Mouse (Mus musculus): Measurements from ENCODE around the gene Pphln1. TPM values are rescaled to one million over a fixed set of nuclear protein-coding genes. Genes with fewer than 3 reads are reported as not detected.

The Pphln1 gene
- polyA plus RNA-seq, 1 experiment from 2014 or later = 28.5 TPM

DNA sequence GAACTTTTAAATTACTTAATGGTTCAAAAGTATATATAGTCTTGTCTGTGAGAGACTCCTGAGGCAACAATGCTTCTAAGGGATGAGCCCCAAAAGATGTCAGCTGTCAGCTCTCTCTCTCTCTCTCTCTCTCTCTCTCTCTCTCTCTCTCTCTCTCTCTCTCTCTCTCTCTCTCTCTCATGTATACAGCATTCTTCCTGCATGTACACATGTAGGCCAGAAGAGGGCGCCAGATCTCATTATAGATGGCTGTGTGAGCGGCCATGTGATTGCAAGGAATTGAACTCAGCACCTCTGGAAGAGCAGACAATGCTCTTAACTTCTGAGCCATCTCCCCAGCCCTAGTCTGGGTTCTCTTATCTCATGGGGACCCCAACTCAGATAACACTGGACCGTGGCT lies 19.0 kb upstream of the Pphln1 start:
- Histone ChIP-seq H3K27ac (replicated peaks in 1 of 2; ENCODE audit: control insufficient read depth in 1 of 2, insufficient read depth in 1 of 2, low read depth in 2 of 2, low read length in 2 of 2) (no peak overlapping the region), H3K9ac (ENCODE audit: low read length) (no peak overlapping the region), H3K4me3 (ENCODE audit: control insufficient read depth in 1 of 2, insufficient read depth in 1 of 2, low read depth in 1 of 2, low read length in 2 of 2) (no peak overlapping the region), H3K4me2 (ENCODE audit: low read length) (no peak overlapping the region), H3K36me3 (ENCODE audit: control insufficient read depth, insufficient read depth, low read length) (no peaks in the 10 kb centered on the region), H3K4me1 (ENCODE audit: control insufficient read depth in 2 of 2, insufficient read depth in 2 of 2, low read length in 2 of 2) (no peaks in the 10 kb centered on the region), H3K27me3 (ENCODE audit: control insufficient read depth, insufficient read depth, low read length) (no peaks in the 10 kb centered on the region), H3K9me3 (ENCODE audit: control insufficient read depth, low read length) (no peaks in the 10 kb centered on the region)
- no peak for ATAC-seq (ENCODE audit: insufficient number of reproducible peaks, insufficient read depth, low FRiP score, low read depth)
- 58% methylated on average over 3 of the region's 3 CpGs for WGBS

DNA sequence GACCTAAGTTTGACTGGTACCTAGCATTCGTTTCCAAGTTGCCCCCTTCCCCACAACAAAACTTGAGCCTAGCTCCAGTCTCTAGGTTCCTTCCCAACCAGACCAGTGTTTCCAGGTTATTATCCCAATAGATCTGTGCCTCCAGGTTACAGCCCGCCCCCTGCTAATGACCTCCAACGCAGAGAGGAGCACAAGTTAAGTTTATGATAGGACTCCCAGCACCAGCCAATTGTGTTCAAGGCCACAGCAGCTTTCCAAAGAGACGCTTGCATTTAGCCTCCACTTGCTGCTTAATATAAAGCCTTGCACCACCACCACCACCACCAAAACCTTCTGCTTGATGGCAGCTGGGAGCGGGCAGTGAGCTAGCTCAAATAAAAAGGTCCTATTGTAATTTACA lies 16.8 kb upstream of the Pphln1 start:
- no peaks in the 10 kb centered on the region for H3K9me3 ChIP-seq (ENCODE audit: control insufficient read depth, low read length)
- 63% methylated on average over 5 of the region's 5 CpGs for WGBS
- H3K4me1 ChIP-seq (ENCODE audit: control insufficient read depth in 2 of 2, insufficient read depth in 2 of 2, low read length in 2 of 2) = no peaks in the 10 kb centered on the region
- no peaks in the 10 kb centered on the region for H3K27me3 ChIP-seq (ENCODE audit: control insufficient read depth, insufficient read depth, low read length)
- H3K27ac ChIP-seq (replicated peaks in 1 of 2; ENCODE audit: control insufficient read depth in 1 of 2, insufficient read depth in 1 of 2, low read depth in 2 of 2, low read length in 2 of 2) = no peak overlapping the region
- ATAC-seq (ENCODE audit: insufficient number of reproducible peaks, insufficient read depth, low FRiP score, low read depth) = no peak
- peaks cover 14% of the 10 kb centered on the region for H3K36me3 ChIP-seq (ENCODE audit: control insufficient read depth, insufficient read depth, low read length)
- no peak overlapping the region for H3K9ac ChIP-seq (ENCODE audit: low read length)
- H3K4me2 ChIP-seq (ENCODE audit: low read length) = no peak overlapping the region
- no peak overlapping the region for H3K4me3 ChIP-seq (ENCODE audit: control insufficient read depth in 1 of 2, insufficient read depth in 1 of 2, low read depth in 1 of 2, low read length in 2 of 2)

DNA sequence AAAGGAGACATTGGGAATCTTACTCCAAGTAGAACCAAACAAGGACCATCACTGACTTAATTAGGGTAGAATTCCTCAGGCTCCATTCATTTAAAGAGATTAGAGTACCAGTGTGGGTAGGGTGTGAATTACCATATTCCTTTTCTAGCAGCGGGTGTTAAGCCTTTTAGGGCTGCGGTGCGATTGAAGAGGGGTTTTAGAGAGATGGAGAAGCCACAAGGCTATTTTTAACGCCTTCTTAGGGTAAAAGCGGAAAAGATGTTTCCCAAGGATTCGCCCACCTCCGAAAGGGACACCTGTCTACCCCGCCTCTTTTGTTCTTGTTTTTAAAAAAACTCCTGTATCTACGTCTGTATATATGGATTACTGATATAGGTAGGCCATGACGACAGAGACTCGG lies 881 bp upstream of the Pphln1 start:
- 2% methylated on average over 11 of the region's 11 CpGs for WGBS
- Histone ChIP-seq H3K9me3 (ENCODE audit: control insufficient read depth, low read length) (no peaks in the 10 kb centered on the region), H3K27me3 (ENCODE audit: control insufficient read depth, insufficient read depth, low read length) (no peaks in the 10 kb centered on the region), H3K4me3 (ENCODE audit: control insufficient read depth in 1 of 2, insufficient read depth in 1 of 2, low read depth in 1 of 2, low read length in 2 of 2) (peak overlapping the region; percentile 84 to 92), H3K4me2 (ENCODE audit: low read length) (peak overlapping the region; percentile 78), H3K4me1 (ENCODE audit: control insufficient read depth in 2 of 2, insufficient read depth in 2 of 2, low read length in 2 of 2) (peaks cover 5 to 18% of the 10 kb centered on the region in 2 experiments), H3K27ac (replicated peaks in 1 of 2; ENCODE audit: control insufficient read depth in 1 of 2, insufficient read depth in 1 of 2, low read depth in 2 of 2, low read length in 2 of 2) (no peak overlapping the region), H3K36me3 (ENCODE audit: control insufficient read depth, insufficient read depth, low read length) (peaks cover 34% of the 10 kb centered on the region), H3K9ac (ENCODE audit: low read length) (peak overlapping the region; percentile 95)
- no peak for ATAC-seq (ENCODE audit: insufficient number of reproducible peaks, insufficient read depth, low FRiP score, low read depth)

DNA sequence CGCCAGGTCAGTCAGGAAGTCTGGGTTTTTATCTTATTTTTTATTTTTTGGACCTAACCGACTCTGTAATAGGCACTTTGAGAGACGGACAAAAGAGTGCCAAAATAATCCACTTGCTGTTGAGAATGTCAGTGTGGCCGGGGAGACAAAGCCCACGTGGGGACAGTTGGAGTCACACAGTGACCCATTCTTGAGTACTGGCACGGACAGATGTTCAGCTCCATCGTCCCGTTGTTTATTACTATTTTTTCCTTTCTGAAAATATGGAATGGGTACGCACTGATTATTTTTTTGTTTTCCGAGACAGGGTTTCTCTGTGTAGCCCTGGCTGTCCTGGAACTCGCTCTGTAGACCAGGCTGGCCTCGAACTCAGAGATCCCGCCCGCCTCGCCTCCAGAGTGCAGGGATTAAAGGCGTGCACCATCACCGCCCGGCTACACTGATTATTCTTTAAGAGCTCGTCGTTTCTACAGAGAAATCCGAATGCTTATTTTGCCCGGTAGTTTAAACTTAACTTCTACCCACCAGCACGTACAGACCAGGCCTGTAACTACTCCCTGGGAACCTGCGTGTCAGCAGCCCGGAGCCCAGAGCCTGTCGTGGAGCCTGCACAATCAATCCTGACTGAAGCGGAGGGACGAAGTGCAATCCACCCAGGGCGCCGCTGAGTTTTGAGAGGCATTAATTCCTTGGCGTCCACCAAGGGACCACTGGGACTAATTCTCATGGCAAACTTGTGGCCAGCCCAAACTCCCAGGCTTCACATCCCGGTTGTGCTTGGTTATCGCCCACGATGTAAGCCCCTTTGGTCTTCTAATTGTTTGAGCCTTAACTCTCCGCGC lies 770 bp downstream of the Pphln1 start:
- peak overlapping the region; percentile 95 for H3K9ac ChIP-seq (ENCODE audit: low read length)
- no peak; the same call in 1 of the 2 replicates for ATAC-seq (ENCODE audit: insufficient number of reproducible peaks, insufficient read depth, low FRiP score, low read depth)

DNA sequence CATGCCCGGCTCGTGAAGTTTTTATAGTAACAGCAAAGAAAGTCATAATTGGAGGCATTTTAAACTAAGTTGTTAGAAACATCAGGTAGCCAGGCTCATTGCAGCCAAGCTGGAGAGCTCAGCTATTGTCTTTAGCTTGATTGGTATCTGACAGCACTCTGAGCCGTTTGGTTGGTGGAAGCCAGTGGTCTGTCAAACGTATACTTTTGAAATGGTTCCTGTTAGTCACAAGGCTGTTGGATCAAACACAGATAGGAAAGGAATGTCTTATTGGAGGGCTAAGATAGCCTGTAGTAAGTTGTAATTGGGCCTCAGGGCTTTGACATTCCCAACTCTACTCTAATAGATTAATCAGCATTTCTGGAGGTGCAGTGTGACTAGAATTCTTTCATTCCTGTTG lies 3.3 kb downstream of the Pphln1 start:
- Histone ChIP-seq H3K27ac (replicated peaks in 1 of 2; ENCODE audit: control insufficient read depth in 1 of 2, insufficient read depth in 1 of 2, low read depth in 2 of 2, low read length in 2 of 2) (no peak overlapping the region), H3K27me3 (ENCODE audit: control insufficient read depth, insufficient read depth, low read length) (no peaks in the 10 kb centered on the region), H3K9me3 (ENCODE audit: control insufficient read depth, low read length) (no peaks in the 10 kb centered on the region), H3K4me1 (ENCODE audit: control insufficient read depth in 2 of 2, insufficient read depth in 2 of 2, low read length in 2 of 2) (peaks cover 5 to 18% of the 10 kb centered on the region in 2 experiments), H3K4me3 (ENCODE audit: control insufficient read depth in 1 of 2, insufficient read depth in 1 of 2, low read depth in 1 of 2, low read length in 2 of 2) (no peak overlapping the region), H3K4me2 (ENCODE audit: low read length) (no peak overlapping the region), H3K9ac (ENCODE audit: low read length) (no peak overlapping the region), H3K36me3 (ENCODE audit: control insufficient read depth, insufficient read depth, low read length) (peaks cover 8% of the 10 kb centered on the region; the same call in 1 of the 2 replicates)
- 42% methylated on average over 4 of the region's 4 CpGs for WGBS
- ATAC-seq (ENCODE audit: insufficient number of reproducible peaks, insufficient read depth, low FRiP score, low read depth) = no peak

More for the DNA sequence above, 770 bp downstream of the Pphln1 start:
- no peaks in the 10 kb centered on the region for H3K9me3 ChIP-seq (ENCODE audit: control insufficient read depth, low read length)
- peaks cover 5 to 18% of the 10 kb centered on the region in 2 experiments for H3K4me1 ChIP-seq (ENCODE audit: control insufficient read depth in 2 of 2, insufficient read depth in 2 of 2, low read length in 2 of 2)
- H3K27me3 ChIP-seq (ENCODE audit: control insufficient read depth, insufficient read depth, low read length) = no peaks in the 10 kb centered on the region
- H3K4me3 ChIP-seq (ENCODE audit: control insufficient read depth in 1 of 2, insufficient read depth in 1 of 2, low read depth in 1 of 2, low read length in 2 of 2) = peak overlapping the region; percentile 84 to 92
- H3K27ac ChIP-seq (replicated peaks in 1 of 2; ENCODE audit: control insufficient read depth in 1 of 2, insufficient read depth in 1 of 2, low read depth in 2 of 2, low read length in 2 of 2) = peak overlapping the region; percentile 59 to 81
- H3K4me2 ChIP-seq (ENCODE audit: low read length) = peak overlapping the region; percentile 90
- peaks cover 19% of the 10 kb centered on the region for H3K36me3 ChIP-seq (ENCODE audit: control insufficient read depth, insufficient read depth, low read length)
- 4% methylated on average over 36 of the region's 36 CpGs for WGBS

DNA sequence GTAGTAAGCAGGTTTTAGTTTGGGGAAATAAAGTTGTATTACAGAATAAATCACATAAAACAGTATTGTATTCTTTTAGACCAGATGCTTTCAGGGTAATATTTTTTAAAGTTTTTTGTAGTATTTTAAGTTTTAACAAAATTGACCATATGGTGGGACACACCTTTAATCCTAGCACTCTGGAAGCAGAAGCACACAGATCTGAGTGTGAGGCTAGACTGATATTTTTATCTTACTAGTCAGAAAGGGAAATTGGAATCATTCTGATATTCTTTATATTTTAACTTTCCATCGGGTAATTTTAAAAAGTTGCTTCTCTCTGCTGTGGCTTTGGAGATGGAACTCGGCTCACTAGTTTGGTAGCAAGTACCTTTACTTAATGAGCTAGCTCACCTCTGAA lies 4.6 kb downstream of the Pphln1 start:
- no peak overlapping the region for H3K27ac ChIP-seq (replicated peaks in 1 of 2; ENCODE audit: control insufficient read depth in 1 of 2, insufficient read depth in 1 of 2, low read depth in 2 of 2, low read length in 2 of 2)
- peaks cover 6% of the 10 kb centered on the region; the same call in 1 of the 2 replicates for H3K36me3 ChIP-seq (ENCODE audit: control insufficient read depth, insufficient read depth, low read length)
- 94% methylated on average over 2 of the region's 2 CpGs for WGBS
- H3K9me3 ChIP-seq (ENCODE audit: control insufficient read depth, low read length) = no peaks in the 10 kb centered on the region
- H3K9ac ChIP-seq (ENCODE audit: low read length) = no peak overlapping the region
- H3K4me2 ChIP-seq (ENCODE audit: low read length) = no peak overlapping the region
- no peaks in the 10 kb centered on the region for H3K27me3 ChIP-seq (ENCODE audit: control insufficient read depth, insufficient read depth, low read length)
- ATAC-seq (ENCODE audit: insufficient number of reproducible peaks, insufficient read depth, low FRiP score, low read depth) = no peak
- peaks cover 5 to 8% of the 10 kb centered on the region in 2 experiments for H3K4me1 ChIP-seq (ENCODE audit: control insufficient read depth in 2 of 2, insufficient read depth in 2 of 2, low read length in 2 of 2)
- no peak overlapping the region for H3K4me3 ChIP-seq (ENCODE audit: control insufficient read depth in 1 of 2, insufficient read depth in 1 of 2, low read depth in 1 of 2, low read length in 2 of 2)

DNA sequence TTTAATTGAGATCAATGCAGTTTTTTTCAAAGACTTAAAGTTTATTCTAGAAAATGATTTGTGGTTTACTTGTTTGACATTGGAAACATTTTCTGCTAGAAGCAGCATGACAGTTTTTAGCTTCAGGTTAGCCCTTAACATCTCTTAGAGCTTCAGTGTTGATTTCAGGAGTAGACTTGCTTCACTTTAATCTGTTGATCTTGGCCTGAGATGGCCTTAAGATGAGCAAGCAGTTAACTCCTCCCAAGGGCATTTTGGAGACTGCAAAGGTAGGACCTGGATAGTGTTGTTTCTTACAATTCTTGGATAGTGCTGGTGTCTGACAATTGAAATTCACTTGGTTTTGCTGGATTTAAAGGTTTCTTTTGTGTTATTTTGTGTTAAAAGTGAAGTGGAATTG lies 6.7 kb downstream of the Pphln1 start:
- ATAC-seq (ENCODE audit: insufficient number of reproducible peaks, insufficient read depth, low FRiP score, low read depth) = no peak
- Histone ChIP-seq H3K36me3 (ENCODE audit: control insufficient read depth, insufficient read depth, low read length) (peaks cover 9% of the 10 kb centered on the region; the same call in 1 of the 2 replicates), H3K4me1 (ENCODE audit: control insufficient read depth in 2 of 2, insufficient read depth in 2 of 2, low read length in 2 of 2) (0 out of 4 replicates have a peak, but pooled peaks cover 0 to 1% of the 10 kb centered on the region in 2 experiments), H3K27ac (replicated peaks in 1 of 2; ENCODE audit: control insufficient read depth in 1 of 2, insufficient read depth in 1 of 2, low read depth in 2 of 2, low read length in 2 of 2) (no peak overlapping the region), H3K27me3 (ENCODE audit: control insufficient read depth, insufficient read depth, low read length) (no peaks in the 10 kb centered on the region), H3K9me3 (ENCODE audit: control insufficient read depth, low read length) (no peaks in the 10 kb centered on the region), H3K4me3 (ENCODE audit: control insufficient read depth in 1 of 2, insufficient read depth in 1 of 2, low read depth in 1 of 2, low read length in 2 of 2) (no peak overlapping the region), H3K4me2 (ENCODE audit: low read length) (no peak overlapping the region), H3K9ac (ENCODE audit: low read length) (no peak overlapping the region)

Data from heart, embryonic 14.5 days (tissue).